Mouse (Mus musculus) forebrain, postnatal 0 days (tissue): ENCODE results near the gene Eng. TPM values are rescaled to one million over a fixed set of nuclear protein-coding genes. Genes with fewer than 3 reads are reported as not detected.
A peak's percentile ranks its signal among the peaks of the same experiment; 100 is the strongest.

ENCODE experiments used
- ATAC-seq: fragments of 200-750 bp; cut with Nextera tagmentation; 2 replicates; pipeline ENCODE4 v1.8.0; 2017; ENCODE audit warnings: mild to moderate bottlenecking, moderate library complexity
- DNase-seq: peaks from one replicate; pipeline ENCODE4 v3.0.0-alpha.2; 2015
- H3K27ac ChIP-seq: fragments of 300-500 bp; sonication (generic); 2 replicates; pipeline ENCODE4 v1.5.1; 2014; ENCODE audit warnings: low read depth, mild to moderate bottlenecking, antibody characterized with exemption, low read length, moderate library complexity, mixed read lengths
- H3K27me3 ChIP-seq: fragments of 300-500 bp; sonication (generic); 2 replicates; pipeline ENCODE4 v1.6.1; 2014; ENCODE audit warnings: mild to moderate bottlenecking, low read length, mixed read lengths; ENCODE audit not compliant: insufficient read depth
- H3K36me3 ChIP-seq: fragments of 300-500 bp; sonication (generic); 2 replicates; pipeline ENCODE4 v1.6.1; 2014; ENCODE audit warnings: mild to moderate bottlenecking, moderate library complexity; ENCODE audit not compliant: insufficient read depth
- H3K4me1 ChIP-seq: fragments of 300-500 bp; sonication (generic); 2 replicates; pipeline ENCODE4 v1.6.1; 2014; ENCODE audit warnings: antibody characterized with exemption; ENCODE audit not compliant: insufficient read depth
- H3K4me2 ChIP-seq: fragments of 300-500 bp; sonication (generic); 2 replicates; pipeline ENCODE4 v1.6.1; 2014; ENCODE audit warnings: low read depth, mild to moderate bottlenecking, moderate library complexity
- H3K4me3 ChIP-seq: fragments of 300-500 bp; sonication (generic); 2 replicates; pipeline ENCODE4 v1.5.1; 2014; ENCODE audit warnings: low read depth, low read length, mixed read lengths
- H3K9ac ChIP-seq: fragments of 300-500 bp; sonication (generic); 2 replicates; pipeline ENCODE4 v1.6.1; 2014; ENCODE audit warnings: mild to moderate bottlenecking
- H3K9me3 ChIP-seq: fragments of 300-500 bp; sonication (generic); 2 replicates; pipeline ENCODE4 v1.6.1; 2016; ENCODE audit warnings: low read length
- CTCF ChIP-seq: sonication (generic); IDR thresholded peaks from 2 replicates; pipeline ENCODE4 v1.5.1; 2016; ENCODE audit warnings: antibody characterized with exemption, control low read depth, low read depth
- WGBS: fragments of 180-500 bp; shearing (Covaris S2); extraction: QIAGEN DNeasy Blood & Tissue Kit; methylation state at CpG from one replicate; pipeline ENCODE4 v1.1.7; 2014; 5-methylcytosine and 5-hydroxymethylcytosine counted together
- polyA plus RNA-seq: library from polyadenylated mRNA; unstranded; fragments of >200 nt; fragmentation: Nextera tagmentation; extraction: Ambion mirVana; gene quantifications from 2 replicates; pipeline ENCODE4 v1.2.1, GENCODE M21; 2015
- total RNA-seq: library from RNA; depleted of rRNA; stranded (reverse); fragments of >200 nt; gene quantifications from 2 replicates; pipeline ENCODE4 v1.2.3, GENCODE M21; 2014; rRNA removed

Eng gene
- 8.2 and 14.7 TPM in 2 replicates for total RNA-seq
- polyA plus RNA-seq, result 19.3 and 22.1 TPM in 2 replicates

DNA sequence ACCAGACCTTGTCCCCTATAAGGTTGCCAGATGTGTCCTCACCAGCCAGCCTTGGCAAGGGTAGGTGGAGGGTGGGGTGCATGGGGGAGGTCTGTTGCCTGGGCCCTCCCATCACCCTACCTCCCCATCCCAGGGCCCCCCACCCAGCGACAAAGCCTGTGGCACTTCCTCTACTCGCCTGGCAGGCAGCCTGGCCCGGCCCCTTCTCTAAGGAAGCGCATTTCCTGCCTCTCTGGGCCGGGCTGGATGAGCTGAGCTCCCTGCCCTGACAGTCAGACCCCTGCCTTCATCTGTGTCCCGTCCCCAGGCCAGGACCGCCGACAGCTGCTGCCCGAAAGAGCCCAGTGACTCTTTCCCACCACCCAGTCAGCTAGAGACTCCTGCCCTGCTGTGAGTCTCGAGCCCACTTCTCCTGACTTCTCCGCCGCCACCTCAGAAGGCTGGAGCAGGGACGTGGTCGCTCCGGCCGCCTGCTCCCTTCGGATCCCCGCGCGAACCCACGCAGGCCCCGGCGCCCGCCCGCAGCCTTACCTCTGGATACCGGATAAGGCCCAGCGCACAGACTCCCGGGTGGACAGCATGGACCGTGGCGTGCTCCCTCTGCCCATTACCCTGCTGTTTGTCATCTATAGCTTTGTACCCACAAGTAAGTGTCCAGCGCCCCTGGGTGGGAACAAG lies at the start of gene Eng:
Gene Eng (plus strand): TSS at position 217 of the 678 bp plus-strand sequence.
- Histone ChIP-seq H3K27me3 (no peaks in the 10 kb centered on the region), H3K4me1 (no peaks in the 10 kb centered on the region), H3K27ac (no peak within 1 kb of the TSS), H3K9ac (0 out of 2 replicates have a peak within 1 kb of the TSS, but pooled peaks have one; percentile 6), H3K4me3 (0 out of 2 replicates have a peak within 1 kb of the TSS, but pooled peaks have one; percentile 1), H3K9me3 (no peaks in the 10 kb centered on the region), H3K36me3 (no peaks in the 10 kb centered on the region), H3K4me2 (no peak within 1 kb of the TSS)
- no peak for ATAC-seq
- 69% methylated on average over 31 of the region's 31 CpGs for WGBS
- TF ChIP-seq CTCF, result no peak
- no peak for DNase-seq

DNA sequence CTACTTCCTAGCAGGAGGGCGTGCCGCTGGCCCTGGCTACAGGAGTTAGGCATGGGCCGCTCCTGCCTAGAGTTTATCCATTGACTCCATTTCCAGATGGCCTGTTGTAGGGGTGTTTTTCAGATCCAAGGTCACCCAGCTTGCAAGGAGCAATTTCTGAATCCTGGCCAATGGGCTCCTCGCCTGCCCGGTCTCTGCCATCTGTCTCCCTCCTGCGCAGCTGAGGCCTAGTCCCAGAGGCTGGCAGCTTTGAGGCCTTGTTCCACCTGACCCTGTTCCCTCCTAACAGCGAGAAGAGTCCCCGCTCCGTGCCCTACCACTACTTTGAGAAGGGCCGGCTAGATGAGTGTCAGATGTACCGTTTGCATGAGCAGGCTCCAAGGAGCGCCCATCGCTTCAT lies 49.7 kb upstream of the Eng start:
- H3K27me3 ChIP-seq, result no peaks in the 10 kb centered on the region
- no peak overlapping the region for H3K4me3 ChIP-seq
- DNase-seq, result no peak
- H3K27ac ChIP-seq, result no peak overlapping the region
- no peak overlapping the region for H3K4me2 ChIP-seq
- H3K9ac ChIP-seq, result no peak overlapping the region
- H3K4me1 ChIP-seq, result no peaks in the 10 kb centered on the region
- no peak for ATAC-seq
- H3K36me3 ChIP-seq, result peaks cover 20% of the 10 kb centered on the region
- no peak for TF ChIP-seq CTCF
- 67% methylated on average over 13 of the region's 13 CpGs for WGBS
- no peaks in the 10 kb centered on the region for H3K9me3 ChIP-seq

DNA sequence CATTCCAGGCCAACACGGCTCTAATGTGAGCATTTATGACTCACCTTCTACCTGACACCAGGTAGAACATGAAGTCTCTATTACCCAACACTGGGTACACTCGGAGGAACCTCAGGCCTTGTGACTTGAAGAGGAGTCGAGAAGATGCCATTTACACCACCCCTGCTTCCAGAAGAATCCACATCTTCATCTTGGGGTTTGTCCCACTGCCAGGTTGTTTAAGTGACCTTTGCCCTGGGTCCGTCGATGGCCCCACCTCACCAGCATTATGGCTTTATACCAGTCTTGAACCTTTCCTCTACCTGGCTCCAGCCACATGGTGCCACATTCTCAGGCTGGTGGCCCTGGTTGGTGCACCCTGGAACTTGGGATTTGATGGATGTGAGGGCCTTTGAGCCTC lies 49.1 kb upstream of the Eng start:
- Histone ChIP-seq H3K36me3 (peaks cover 20% of the 10 kb centered on the region), H3K9ac (no peak overlapping the region), H3K9me3 (no peaks in the 10 kb centered on the region), H3K4me3 (no peak overlapping the region), H3K27ac (no peak overlapping the region), H3K4me1 (no peaks in the 10 kb centered on the region), H3K4me2 (no peak overlapping the region), H3K27me3 (no peaks in the 10 kb centered on the region)
- WGBS, result 94% methylated on average over 5 of the region's 5 CpGs
- no peak for ATAC-seq
- no peak for TF ChIP-seq CTCF
- DNase-seq, result no peak

DNA sequence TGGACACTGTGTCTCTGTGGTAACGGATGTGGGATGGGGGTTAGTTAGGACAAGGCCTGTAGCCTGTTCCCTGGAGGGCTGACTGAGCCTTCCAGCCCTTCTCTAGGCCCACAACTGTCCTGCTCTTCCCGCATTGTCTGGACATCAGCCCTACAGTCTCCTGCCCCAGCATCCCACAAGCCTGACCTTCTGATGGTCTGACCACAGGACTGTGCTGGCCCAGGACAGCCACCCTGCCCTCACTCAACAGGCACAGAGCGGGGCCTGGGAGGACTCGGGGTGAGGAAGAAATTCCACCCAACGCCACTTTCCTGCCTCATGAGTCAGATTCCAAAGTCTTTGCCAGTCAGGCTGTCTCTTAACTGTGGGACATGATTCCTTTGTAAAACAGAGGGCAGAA lies 48.7 kb upstream of the Eng start:
- TF ChIP-seq CTCF, result no peak
- Histone ChIP-seq H3K27me3 (no peaks in the 10 kb centered on the region), H3K9ac (no peak overlapping the region), H3K4me3 (no peak overlapping the region), H3K36me3 (peaks cover 20% of the 10 kb centered on the region), H3K9me3 (no peaks in the 10 kb centered on the region), H3K4me1 (peaks cover 4% of the 10 kb centered on the region; the same call in 1 of the 2 replicates), H3K4me2 (no peak overlapping the region), H3K27ac (no peak overlapping the region)
- ATAC-seq (no peak), DNase-seq (no peak)
- 91% methylated on average over 5 of the region's 5 CpGs for WGBS

DNA sequence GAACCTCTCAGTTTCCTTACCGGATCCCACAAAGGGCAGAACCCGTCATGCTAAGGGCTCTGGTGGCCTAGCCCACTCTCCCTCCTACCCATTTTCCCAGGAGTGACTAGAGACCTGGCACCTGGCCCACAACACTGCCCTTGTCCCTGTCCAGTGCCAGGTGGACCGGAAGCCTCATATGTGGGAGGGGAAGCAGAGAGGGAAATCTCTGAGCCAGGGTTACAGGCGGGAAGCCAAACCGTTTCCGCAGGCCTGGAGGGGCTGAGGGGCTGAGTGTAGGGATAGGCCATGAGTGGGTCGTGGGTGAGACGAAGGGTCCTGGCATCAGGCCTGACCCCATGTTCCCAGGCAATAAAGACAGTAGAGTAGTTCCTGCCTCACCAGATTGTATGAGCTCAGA lies 47.9 kb upstream of the Eng start:
- no peak overlapping the region for H3K27ac ChIP-seq
- no peak for DNase-seq
- no peak for ATAC-seq
- 72% methylated on average over 8 of the region's 8 CpGs for WGBS
- peaks cover 20% of the 10 kb centered on the region for H3K36me3 ChIP-seq
- no peak for TF ChIP-seq CTCF
- H3K27me3 ChIP-seq, result no peaks in the 10 kb centered on the region
- no peak overlapping the region for H3K4me3 ChIP-seq
- H3K9me3 ChIP-seq, result no peaks in the 10 kb centered on the region
- peaks cover 4% of the 10 kb centered on the region; the same call in 1 of the 2 replicates for H3K4me1 ChIP-seq
- H3K9ac ChIP-seq, result no peak overlapping the region
- no peak overlapping the region for H3K4me2 ChIP-seq

DNA sequence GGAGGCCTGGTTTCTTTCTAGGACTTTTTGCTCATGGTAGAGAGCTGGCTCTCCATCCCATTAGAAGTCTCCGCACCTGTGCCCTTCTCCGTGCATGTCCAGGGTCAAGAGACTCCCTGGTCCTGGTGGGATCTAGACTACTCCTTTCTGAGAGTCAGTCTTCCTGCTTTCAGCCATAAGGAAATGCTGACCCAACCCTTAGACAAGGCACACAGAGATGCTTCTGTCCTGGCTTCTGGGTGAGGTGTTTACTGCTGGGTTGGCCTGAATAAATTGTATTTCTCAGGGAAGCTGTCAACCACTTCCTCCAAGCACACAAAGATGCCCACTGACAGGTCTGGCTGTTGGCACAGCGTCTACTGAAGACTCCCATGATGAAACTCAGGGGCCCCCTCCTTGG lies 47.0 kb upstream of the Eng start, which contains the start of gene St6galnac6:
Gene St6galnac6 (plus strand): TSS at position 301 of the 400 bp plus-strand sequence.
- DNase-seq (no peak), ATAC-seq (no peak)
- H3K27me3 ChIP-seq, result no peaks in the 10 kb centered on the region
- H3K27ac ChIP-seq, result no peak within 1 kb of the TSS
- no peak within 1 kb of the TSS for H3K4me2 ChIP-seq
- H3K4me3 ChIP-seq, result no peak within 1 kb of the TSS
- H3K4me1 ChIP-seq, result peaks cover 4% of the 10 kb centered on the region; the same call in 1 of the 2 replicates
- no peak within 1 kb of the TSS for H3K9ac ChIP-seq
- H3K36me3 ChIP-seq, result peaks cover 14% of the 10 kb centered on the region
- WGBS, result 89% methylated on average over 3 of the region's 3 CpGs
- no peaks in the 10 kb centered on the region for H3K9me3 ChIP-seq
- TF ChIP-seq CTCF, result no peak

DNA sequence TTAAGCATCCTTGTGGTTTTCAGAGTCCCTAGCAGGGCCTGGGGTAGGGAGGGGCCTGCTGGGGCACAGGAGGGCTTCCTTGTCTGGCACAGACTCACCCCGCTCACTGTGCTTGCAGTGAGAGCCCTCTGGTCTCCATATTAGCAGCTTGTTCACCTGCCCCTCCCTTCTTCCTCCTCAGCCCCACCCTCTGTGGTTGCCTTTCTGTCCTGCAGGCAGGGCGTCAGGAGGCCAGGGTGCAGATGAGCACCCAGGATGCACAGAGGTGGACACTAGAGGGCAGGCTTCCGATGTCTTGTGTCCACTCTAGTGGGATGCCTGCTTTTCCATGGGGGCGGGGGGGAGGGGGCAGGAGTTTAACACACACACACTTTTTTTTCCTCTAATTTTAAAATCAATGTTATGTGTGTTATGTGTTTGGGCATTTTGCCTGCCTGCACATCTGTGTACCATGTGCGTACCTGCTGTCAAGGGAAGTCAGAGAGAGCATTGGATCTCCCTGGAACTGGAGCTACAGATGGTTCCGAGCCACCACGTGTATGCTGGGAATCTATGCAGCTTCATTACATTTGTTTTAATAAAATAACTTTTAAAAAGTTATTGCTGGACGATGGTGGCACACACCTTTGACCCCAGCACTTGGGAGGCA lies 44.9 kb upstream of the Eng start:
- Histone ChIP-seq H3K4me1 (peaks cover 4% of the 10 kb centered on the region; the same call in 1 of the 2 replicates), H3K36me3 (peaks cover 5% of the 10 kb centered on the region; the same call in 1 of the 2 replicates), H3K27ac (no peak overlapping the region), H3K9me3 (no peaks in the 10 kb centered on the region), H3K9ac (no peak overlapping the region), H3K27me3 (no peaks in the 10 kb centered on the region), H3K4me3 (no peak overlapping the region), H3K4me2 (no peak overlapping the region)
- peak; percentile 41 for TF ChIP-seq CTCF
- ATAC-seq (no peak), DNase-seq (no peak)
- 44% methylated on average over 8 of the region's 8 CpGs for WGBS
